Mouse (Mus musculus): ENCODE measurements around the gene Ackr4. TPM values are rescaled to one million over a fixed set of nuclear protein-coding genes. Genes with fewer than 3 reads are reported as not detected.
A peak's percentile ranks its signal among the peaks of the same experiment; 100 is the strongest.

Gene Ackr4
- polyA plus RNA-seq (2012; rRNA removed): 0.09 and 0.17 TPM in 2 replicates

DNA sequence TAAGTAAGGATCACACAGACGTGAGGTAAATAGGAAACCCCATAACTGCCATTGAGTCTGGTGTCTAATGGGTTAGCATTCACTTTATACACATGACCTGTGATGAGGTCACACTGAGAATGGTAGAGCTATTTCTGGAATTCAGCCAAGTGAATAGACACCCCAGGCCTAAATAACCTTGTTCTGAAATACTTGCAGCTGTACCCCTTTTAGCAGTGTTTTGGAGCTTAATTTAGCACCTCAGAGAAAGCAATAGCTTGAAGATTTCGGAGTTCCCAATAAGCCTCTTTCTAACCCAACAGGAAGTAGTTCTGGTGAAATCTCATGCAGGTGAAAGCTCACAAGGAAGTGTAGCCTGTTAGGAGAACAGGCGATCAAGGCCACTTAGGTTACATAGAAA, at the start of gene Ackr4:
TSS of gene Ackr4 (minus strand) at position 101 of the 400 bp plus-strand sequence.
- Histone ChIP-seq H3K4me1 (ENCODE audit: control insufficient read depth, insufficient read depth, low read length) (peaks cover 3% of the 10 kb centered on the region), H3K4me3 (ENCODE audit: insufficient read depth, low read length) (no peak within 1 kb of the TSS), H3K27ac (ENCODE audit: insufficient read depth, low read length) (0 out of 2 replicates have a peak within 1 kb of the TSS, but pooled peaks have one; percentile 21)
- TF ChIP-seq POLR2A (IDR thresholded peaks at IDR 0.05; ENCODE audit: extremely low read depth, insufficient read depth, low read length): no peak
- no peak for TF ChIP-seq CTCF (IDR thresholded peaks at IDR 0.05; ENCODE audit: extremely low read depth, insufficient read depth, low read length)

DNA sequence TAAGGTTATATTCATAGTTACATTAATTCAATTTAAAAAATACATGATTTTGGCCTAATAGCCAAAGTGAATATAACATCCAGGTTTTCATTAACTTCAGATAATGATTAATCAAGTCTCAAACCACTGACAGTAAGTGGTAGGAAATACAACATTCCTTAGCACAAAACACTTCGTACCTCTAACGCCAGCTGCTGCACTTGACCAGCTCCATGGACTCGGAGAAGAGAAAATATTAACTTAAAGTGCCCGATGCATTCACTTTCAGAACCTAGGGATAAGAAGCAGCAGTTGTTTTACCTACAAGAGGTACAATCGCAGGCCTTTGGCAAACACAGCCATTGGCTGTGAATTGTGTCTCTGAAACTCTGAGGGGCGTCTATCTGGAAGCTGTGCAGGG, 45.6 kb upstream of the Ackr4 start:
- Histone ChIP-seq H3K4me3 (ENCODE audit: insufficient read depth, low read length) (no peak overlapping the region), H3K27ac (ENCODE audit: insufficient read depth, low read length) (no peak overlapping the region), H3K4me1 (ENCODE audit: control insufficient read depth, insufficient read depth, low read length) (no peaks in the 10 kb centered on the region)
- TF ChIP-seq POLR2A (IDR thresholded peaks at IDR 0.05; ENCODE audit: extremely low read depth, insufficient read depth, low read length): no peak
- TF ChIP-seq CTCF (IDR thresholded peaks at IDR 0.05; ENCODE audit: extremely low read depth, insufficient read depth, low read length): no peak

DNA sequence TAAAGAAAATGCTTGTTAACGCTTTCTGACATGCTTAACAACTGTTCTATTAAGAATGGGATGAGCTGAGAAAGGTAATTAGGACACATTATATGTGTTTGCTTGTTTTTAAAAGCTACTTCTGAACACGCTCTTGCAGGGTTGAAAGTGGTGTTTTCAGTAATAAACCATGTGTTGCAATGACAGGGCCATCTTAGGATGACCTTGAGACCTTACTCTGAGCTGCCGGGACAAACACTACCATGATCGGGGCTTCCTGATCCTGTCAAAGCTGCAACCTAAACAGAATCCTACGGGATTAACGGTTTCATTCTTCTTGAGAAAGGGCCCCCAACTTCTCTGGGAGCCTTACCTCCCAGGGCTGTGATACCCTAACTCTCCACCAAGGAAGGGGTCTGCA, 44.9 kb upstream of the Ackr4 start:
- Histone ChIP-seq H3K4me3 (ENCODE audit: insufficient read depth, low read length) (no peak overlapping the region), H3K4me1 (ENCODE audit: control insufficient read depth, insufficient read depth, low read length) (no peaks in the 10 kb centered on the region), H3K27ac (ENCODE audit: insufficient read depth, low read length) (no peak overlapping the region)
- TF ChIP-seq CTCF (IDR thresholded peaks at IDR 0.05; ENCODE audit: extremely low read depth, insufficient read depth, low read length) (no peak), POLR2A (IDR thresholded peaks at IDR 0.05; ENCODE audit: extremely low read depth, insufficient read depth, low read length) (no peak)

DNA sequence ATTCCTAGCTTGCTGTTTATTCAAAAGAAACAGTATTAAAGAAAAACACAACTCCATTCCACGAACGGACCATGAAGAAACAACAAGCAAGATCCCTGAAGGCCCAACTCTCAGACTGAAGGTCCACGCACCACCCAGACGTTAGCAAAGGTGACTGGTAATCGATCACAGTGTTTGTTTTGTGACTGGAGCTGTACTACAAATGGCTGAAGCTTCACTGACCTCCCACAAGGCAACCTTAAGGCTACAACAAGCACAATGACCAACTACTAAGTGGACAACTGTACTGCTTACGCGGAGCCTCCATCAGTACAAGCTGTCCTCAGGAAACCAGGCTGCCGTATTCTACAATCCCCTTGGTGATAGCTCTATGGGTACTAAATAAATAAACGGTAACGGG, 43.3 kb upstream of the Ackr4 start:
- TF ChIP-seq CTCF (IDR thresholded peaks at IDR 0.05; ENCODE audit: extremely low read depth, insufficient read depth, low read length) (no peak), POLR2A (IDR thresholded peaks at IDR 0.05; ENCODE audit: extremely low read depth, insufficient read depth, low read length) (no peak)
- H3K27ac ChIP-seq (ENCODE audit: insufficient read depth, low read length): no peak overlapping the region
- no peak overlapping the region for H3K4me3 ChIP-seq (ENCODE audit: insufficient read depth, low read length)
- no peaks in the 10 kb centered on the region for H3K4me1 ChIP-seq (ENCODE audit: control insufficient read depth, insufficient read depth, low read length)

DNA sequence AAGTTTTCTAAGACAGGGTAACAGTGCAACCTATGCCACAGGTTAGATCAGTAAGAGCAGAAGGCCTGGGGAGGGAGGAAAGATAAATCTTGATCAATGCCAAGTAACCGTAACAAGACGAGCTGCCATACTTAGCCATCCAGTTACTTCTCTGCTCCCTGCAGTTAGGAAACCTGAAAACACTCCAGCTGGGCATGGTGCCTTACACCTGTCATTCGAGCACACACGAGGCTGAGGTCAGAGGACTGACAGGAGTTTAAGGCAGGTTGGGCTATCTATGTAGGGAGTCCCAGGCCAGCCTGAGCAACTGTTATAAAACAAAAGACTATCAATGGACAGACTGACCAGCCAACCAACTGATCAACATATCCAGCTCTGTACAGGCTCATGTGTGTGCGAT, 39.2 kb upstream of the Ackr4 start:
- no peak overlapping the region for H3K27ac ChIP-seq (ENCODE audit: insufficient read depth, low read length)
- no peak for TF ChIP-seq POLR2A (IDR thresholded peaks at IDR 0.05; ENCODE audit: extremely low read depth, insufficient read depth, low read length)
- TF ChIP-seq CTCF (IDR thresholded peaks at IDR 0.05; ENCODE audit: extremely low read depth, insufficient read depth, low read length): no peak
- H3K4me1 ChIP-seq (ENCODE audit: control insufficient read depth, insufficient read depth, low read length): no peaks in the 10 kb centered on the region

DNA sequence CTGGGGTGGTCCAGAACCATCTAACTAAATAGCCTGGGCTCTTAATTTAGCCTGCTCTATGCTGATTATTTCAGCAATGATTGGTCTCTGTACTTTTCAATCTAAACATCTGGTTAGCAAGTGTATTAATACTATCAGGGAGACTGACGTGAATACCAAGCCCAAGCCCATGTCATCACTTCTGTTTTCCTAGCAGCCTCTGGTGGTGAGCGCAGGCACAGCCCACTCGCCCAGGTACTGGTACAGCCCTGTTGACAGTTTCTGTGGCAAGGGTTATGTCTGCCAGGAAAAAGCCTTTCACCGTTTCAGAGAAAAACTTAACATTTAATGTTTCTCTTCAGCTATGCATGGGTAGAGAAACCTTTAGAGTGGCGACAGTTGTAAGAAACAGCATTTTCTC, 37.5 kb upstream of the Ackr4 start:
- no peak for TF ChIP-seq POLR2A (IDR thresholded peaks at IDR 0.05; ENCODE audit: extremely low read depth, insufficient read depth, low read length)
- no peak for TF ChIP-seq CTCF (IDR thresholded peaks at IDR 0.05; ENCODE audit: extremely low read depth, insufficient read depth, low read length)
- no peaks in the 10 kb centered on the region for H3K4me1 ChIP-seq (ENCODE audit: control insufficient read depth, insufficient read depth, low read length)
- H3K4me3 ChIP-seq (ENCODE audit: insufficient read depth, low read length): no peak overlapping the region

More for the DNA sequence above, 39.2 kb upstream of the Ackr4 start:
- H3K4me3 ChIP-seq (ENCODE audit: insufficient read depth, low read length): no peak overlapping the region

DNA sequence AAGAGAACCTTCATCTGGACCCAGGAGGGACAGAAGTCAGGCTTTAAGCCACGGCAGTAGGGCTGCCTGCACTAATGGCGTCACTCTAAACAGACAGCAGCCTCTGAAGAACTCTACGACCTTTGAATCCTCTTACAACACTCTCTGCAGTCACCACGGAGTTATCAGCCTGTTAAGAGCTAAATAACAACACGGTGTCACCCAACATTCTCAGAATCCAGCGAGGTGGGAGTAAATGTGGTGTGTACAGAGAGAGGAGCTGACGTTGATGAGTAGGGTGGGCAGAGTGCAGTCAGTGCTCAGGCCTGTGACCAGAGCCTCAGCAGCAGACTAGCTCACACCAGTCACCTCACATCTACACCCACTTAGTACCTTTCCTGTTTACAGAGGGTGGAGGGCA, 34.4 kb upstream of the Ackr4 start:
- no peaks in the 10 kb centered on the region for H3K4me1 ChIP-seq (ENCODE audit: control insufficient read depth, insufficient read depth, low read length)
- no peak overlapping the region for H3K4me3 ChIP-seq (ENCODE audit: insufficient read depth, low read length)
- H3K27ac ChIP-seq (ENCODE audit: insufficient read depth, low read length): no peak overlapping the region
- no peak for TF ChIP-seq CTCF (IDR thresholded peaks at IDR 0.05; ENCODE audit: extremely low read depth, insufficient read depth, low read length)
- TF ChIP-seq POLR2A (IDR thresholded peaks at IDR 0.05; ENCODE audit: extremely low read depth, insufficient read depth, low read length): no peak

More for the DNA sequence above, 37.5 kb upstream of the Ackr4 start:
- no peak overlapping the region for H3K27ac ChIP-seq (ENCODE audit: insufficient read depth, low read length)

DNA sequence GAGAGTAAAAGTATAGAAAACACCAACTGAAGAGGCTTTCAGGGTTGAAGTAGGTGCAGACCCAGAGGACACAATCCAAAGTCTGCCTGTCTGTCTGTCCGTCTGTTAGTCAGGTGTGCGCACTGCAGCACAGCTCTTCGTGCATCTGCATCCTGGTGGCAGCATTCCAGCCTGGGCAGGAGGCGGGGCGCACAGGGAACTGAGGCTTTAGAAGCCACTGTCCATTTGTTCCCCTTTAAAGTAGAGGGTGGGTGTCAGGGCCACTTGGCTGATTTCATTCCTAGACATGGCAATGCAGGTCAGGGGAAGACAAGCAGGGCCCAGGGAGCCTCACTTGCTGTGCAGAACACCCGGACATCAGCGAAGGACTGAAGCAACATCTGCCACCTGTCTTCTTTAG, 30.6 kb upstream of the Ackr4 start:
- Histone ChIP-seq H3K4me1 (ENCODE audit: control insufficient read depth, insufficient read depth, low read length) (no peaks in the 10 kb centered on the region), H3K4me3 (ENCODE audit: insufficient read depth, low read length) (no peak overlapping the region), H3K27ac (ENCODE audit: insufficient read depth, low read length) (no peak overlapping the region)
- TF ChIP-seq POLR2A (IDR thresholded peaks at IDR 0.05; ENCODE audit: extremely low read depth, insufficient read depth, low read length) (no peak), CTCF (IDR thresholded peaks at IDR 0.05; ENCODE audit: extremely low read depth, insufficient read depth, low read length) (no peak)

DNA sequence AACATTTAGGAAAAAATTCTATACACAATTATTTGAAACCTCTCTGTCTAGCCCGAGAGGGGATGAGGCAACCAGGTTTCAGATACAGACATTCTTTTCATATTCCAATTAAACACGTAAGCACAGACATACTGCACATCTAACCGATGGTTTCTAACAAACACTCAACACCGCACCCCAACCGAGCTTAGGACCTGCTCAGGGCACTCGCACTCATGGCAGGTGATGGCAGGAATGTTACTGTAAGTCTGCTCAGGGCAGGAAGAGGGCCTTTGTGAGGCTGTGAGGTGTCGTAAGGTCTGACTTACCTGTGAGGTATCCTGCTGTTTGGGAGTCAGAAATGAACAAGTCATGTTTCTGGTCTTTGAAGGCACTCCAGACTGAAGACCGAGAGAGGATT, 29.8 kb upstream of the Ackr4 start:
- TF ChIP-seq CTCF (IDR thresholded peaks at IDR 0.05; ENCODE audit: extremely low read depth, insufficient read depth, low read length) (no peak), POLR2A (IDR thresholded peaks at IDR 0.05; ENCODE audit: extremely low read depth, insufficient read depth, low read length) (no peak)
- H3K4me1 ChIP-seq (ENCODE audit: control insufficient read depth, insufficient read depth, low read length): no peaks in the 10 kb centered on the region
- no peak overlapping the region for H3K4me3 ChIP-seq (ENCODE audit: insufficient read depth, low read length)
- H3K27ac ChIP-seq (ENCODE audit: insufficient read depth, low read length): no peak overlapping the region

DNA sequence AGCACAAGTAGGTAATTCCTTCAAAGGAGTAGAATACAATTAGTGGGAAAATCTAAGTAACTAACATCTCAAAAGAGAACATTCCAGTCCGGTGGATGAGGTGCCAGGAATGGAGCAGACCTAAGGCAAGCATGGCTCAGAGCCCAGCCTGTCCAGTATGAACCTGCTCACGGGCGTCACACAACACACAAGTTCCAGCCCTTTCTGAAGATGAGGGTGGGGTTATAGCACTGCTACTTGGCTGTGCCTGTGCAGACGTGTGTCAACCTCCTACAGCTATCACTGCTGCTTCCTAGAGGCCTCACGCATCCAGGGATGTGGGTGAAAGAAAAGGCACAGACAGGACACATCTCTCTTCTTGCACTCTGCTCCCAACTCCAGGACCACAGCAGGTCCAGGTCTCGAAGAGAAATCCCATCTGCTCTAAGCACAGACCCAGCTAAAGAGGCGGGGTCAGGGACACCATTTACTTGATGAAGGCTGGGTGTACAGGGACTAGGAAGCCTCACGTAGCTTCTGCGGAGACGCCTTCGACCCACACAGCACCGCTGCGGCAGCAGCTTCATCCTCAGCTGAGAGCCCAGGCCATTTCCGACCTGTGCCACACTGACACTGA, 28.5 kb upstream of the Ackr4 start:
- TF ChIP-seq POLR2A (IDR thresholded peaks at IDR 0.05; ENCODE audit: extremely low read depth, insufficient read depth, low read length) (no peak), CTCF (IDR thresholded peaks at IDR 0.05; ENCODE audit: extremely low read depth, insufficient read depth, low read length) (no peak)
- Histone ChIP-seq H3K4me3 (ENCODE audit: insufficient read depth, low read length) (no peak overlapping the region), H3K4me1 (ENCODE audit: control insufficient read depth, insufficient read depth, low read length) (no peaks in the 10 kb centered on the region), H3K27ac (ENCODE audit: insufficient read depth, low read length) (no peak overlapping the region)

Data from cortical plate, adult 2 months (tissue).